In genomic region chr17:45940121-45940813, GRCm38 (mm10) we compare ENCODE assay signal across 17 mouse cellular contexts.
DNase-seq lines count a peak whose midpoint lies in the region.
"Had no signal": no experiment of that assay in that cellular context is flagged by ENCODE, and none has a peak within 500 bp of the region (broad histone marks: within the 10 kb centered on the region; RNA-seq: fewer than 3 reads in every experiment).

No protein-coding gene starts in this region.

- DNase-seq in adrenal gland, postnatal 14 days: peak; percentile 69
- no peak for DNase-seq in adrenal gland, adult 18-20 months (ENCODE audit: low spot score in 2 of 2)
- peak; percentile 52 for DNase-seq in lung, postnatal 36 days
- DNase-seq in lung, postnatal 10 days: no peak
- peak; percentile 10 for DNase-seq in fat pad, adult 2 months (ENCODE audit: extremely low read depth, low read depth, low spot score)
- no peak for DNase-seq in spleen, postnatal 36 days (ENCODE audit: low spot score in 2 of 2)
- DNase-seq in retina, postnatal 1 day: no peak
- DNase-seq: cerebellum, adult 11-12 months; cerebellum, postnatal 10 days; gastrocnemius, postnatal 36 days; heart, adult 2 months; heart, postnatal 4 days; kidney, adult 2 months; kidney, postnatal 10 days; left cerebral cortex, postnatal 4 days; liver, postnatal 0 days; thymus, postnatal 36 days had no signal

Comparison
In these comparisons a context has a peak if more than half of its experiments do, and no peak if none do; other contexts are left out.
1. DNase-seq: peak in adrenal gland, postnatal 14 days (single experiment), lung, postnatal 36 days (single experiment) and fat pad, adult 2 months (single experiment); none in adrenal gland, adult 18-20 months (0 of 2), lung, postnatal 10 days (single experiment), spleen, postnatal 36 days (0 of 2) and retina, postnatal 1 day (single experiment).